Mouse (Mus musculus): ENCODE measurements around the gene Kcns1.

DNA sequence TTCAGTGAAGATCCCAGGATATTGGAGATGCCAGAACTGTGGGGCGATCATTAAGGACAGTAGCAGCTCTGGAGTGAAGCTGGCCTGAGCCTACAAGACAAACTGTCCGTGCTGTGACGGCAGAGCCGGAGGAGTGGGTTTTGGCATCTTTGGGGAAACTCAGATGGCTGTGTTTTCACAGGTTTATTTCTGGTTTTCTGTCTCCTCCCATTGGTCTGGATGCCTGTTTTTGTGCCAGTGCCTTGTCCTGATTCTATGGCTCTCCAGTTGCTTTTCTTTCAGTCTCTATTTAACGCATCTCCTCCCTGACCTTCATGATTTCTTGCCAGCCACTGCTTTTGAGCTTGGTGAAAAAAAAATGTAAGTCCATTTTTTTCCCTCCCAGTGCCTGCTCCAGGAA lies 41.8 kb upstream of the Kcns1 start:
- no peak for TF ChIP-seq MAFK (IDR thresholded peaks at IDR 0.05; ENCODE audit: insufficient read depth, low read depth, low read length)
- no peak for TF ChIP-seq HCFC1 (IDR thresholded peaks at IDR 0.05; ENCODE audit: borderline replicate concordance, insufficient read depth, low read length)
- no peak for TF ChIP-seq ZNF384 (IDR thresholded peaks at IDR 0.05; ENCODE audit: low read depth, low read length)

Data from ES-E14 (cell line).